Mouse (Mus musculus) cerebellum, postnatal 10 days (tissue): ENCODE data around the gene Syce3.

Source experiments
- DNase-seq, 2 experiments: peaks; one replicate each; pipeline ENCODE4 v3.0.0; 2021; ENCODE audit warnings: mixed read lengths in 2 of 2

The Syce3 gene

DNA sequence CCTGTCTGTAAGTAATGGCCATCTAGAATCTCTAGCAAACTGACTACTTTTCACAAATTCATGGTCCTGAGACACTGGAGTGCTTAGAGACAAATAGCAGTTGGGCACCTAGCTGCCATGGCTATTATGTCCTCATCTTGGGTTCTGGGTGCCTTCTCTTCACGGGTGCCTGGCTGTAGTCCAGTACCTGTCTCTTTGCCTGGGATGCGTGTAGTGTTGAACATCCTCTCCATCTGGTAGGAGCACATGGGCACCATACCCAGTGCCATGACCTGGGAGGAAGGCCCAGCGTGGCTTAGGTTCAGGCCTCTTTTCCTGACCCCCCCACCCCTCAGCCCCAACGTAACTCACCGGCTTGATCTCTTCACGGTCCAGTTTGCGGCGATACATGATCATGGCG lies 11.6 kb upstream of the Syce3 start:
- DNase-seq: no peak

DNA sequence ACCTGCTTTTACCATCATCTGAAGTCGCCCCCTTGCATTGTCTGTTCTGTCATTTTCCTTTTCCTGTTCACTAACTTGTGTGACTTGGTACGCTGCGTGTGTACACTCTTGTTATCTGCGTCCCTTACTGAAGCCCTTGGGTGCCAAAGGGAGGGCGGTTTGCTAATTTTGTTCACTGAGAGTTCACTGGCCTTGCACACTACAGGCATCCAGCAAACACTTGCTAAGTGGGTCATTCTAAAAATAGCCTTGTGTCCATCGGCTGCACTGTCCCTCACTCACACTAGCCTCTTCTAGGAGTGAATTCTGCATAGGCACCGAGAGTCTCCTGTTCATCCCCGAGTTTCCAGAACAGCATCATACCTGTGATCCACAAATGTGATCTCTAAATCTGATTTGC lies 5.0 kb upstream of the Syce3 start:
- no peak for DNase-seq

DNA sequence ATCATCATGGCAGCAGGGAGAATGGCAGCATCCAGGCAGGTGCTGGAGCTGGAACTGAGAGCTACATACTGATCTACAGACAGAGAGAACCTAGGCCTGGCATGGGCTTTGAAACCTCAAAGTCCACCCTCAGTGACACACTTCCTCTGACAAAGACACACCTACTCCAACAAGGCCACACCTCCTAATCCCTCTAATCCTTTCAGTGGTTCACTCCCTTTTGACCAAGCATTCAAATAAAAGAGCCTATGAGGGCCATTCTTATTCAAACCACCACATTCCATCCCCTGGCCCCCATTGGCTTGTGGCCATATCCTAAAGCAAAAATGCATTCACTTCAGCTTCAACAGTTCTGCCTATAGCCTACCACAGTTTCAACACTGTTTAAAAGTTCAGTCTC lies 3.6 kb downstream of the Syce3 start:
- no peak for DNase-seq

DNA sequence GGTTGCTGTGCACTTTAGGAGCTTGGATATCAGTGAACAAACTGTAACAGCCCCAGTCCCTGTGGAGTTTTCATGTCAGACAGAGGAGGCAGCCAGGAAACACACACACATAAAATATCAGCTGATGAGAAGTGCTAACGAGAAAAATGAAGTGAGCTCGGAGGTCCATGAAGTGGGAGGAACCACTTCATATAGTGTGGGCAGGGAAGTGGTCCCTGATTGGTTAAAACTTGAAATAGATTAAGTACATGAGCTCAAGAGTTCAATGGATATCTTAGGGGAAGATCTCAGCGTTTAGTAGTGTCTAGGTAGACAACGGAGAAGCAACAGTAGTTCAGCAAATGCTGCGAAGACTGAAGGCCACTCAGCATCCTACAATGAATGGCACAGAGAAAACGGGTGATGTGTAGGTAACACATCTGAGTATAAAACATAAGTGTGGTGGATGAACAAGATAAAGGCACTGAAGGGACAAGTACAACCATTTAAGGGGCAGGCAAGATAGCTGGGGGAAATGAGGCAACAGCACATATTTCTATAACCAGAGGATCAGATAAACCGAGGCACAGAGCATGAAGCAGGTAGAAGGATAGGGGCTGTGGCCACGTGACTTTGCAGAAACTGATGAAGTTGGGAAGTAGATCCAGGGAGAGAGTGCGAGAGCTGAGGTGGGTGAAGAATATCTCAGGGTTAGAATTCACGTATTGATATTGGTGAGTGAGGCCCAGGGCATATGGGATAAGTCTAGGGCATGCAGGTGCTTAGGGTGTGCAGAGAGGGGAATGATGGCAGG lies 5.3 kb downstream of the Syce3 start:
- DNase-seq: no peak

DNA sequence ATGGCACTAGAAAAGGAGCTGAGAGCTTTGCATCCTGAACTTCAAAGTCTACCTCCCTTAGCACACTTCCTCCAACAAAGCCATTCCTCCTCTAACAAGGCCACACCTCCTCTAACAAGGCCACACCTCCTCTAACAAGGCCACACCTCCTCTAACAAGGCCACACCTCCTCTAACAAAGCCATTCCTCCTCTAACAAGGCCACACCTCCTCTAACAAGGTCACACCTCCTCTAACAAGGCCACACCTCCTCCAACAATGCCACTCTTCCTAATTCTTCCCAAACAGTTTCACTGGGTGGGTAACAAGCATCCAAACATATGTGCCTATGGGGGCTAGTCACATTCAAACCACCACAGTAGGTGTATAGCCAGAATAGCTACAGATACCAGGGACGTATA lies 7.8 kb downstream of the Syce3 start:
- DNase-seq: no peak

DNA sequence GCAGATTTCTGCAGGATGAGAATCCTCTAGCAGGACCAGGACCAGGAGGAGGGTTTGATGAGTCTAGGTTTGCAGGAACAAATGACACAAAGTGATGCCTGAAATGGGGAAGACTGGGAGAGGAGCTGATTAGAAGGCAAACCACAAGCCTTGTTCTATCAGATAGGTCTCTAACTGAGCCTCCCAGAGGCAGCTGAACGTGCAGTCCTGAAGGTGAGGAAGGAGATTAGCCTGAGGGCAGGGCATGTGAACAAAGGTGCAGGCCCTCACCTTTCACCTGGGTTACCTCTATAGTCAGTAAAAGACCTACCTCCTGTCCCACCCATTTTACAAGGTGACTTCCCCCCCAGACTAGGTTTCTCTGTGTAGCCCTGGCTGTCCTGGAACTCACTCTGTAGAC lies 10.6 kb downstream of the Syce3 start:
- no peak for DNase-seq

DNA sequence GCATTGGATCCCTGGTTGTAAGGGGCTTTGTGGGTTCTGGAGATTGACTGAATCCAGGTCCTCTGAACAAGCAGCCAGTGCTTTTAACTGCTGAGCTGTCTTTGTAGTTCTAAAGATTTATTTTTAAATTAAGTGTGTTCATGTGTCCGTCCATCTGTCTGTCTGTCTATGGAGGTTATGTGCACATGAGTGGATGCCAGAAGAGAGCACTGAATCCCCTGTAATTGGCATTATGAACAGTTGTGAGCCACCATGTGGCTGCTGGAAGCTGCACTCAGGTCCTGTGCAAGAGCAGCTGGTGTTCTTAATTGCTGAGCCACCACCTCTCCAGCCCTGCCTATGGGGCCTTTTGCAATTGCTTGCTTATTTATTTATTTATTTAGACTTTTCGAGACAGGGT lies 12.2 kb downstream of the Syce3 start:
- peak; percentile 65 to 68 for DNase-seq

DNA sequence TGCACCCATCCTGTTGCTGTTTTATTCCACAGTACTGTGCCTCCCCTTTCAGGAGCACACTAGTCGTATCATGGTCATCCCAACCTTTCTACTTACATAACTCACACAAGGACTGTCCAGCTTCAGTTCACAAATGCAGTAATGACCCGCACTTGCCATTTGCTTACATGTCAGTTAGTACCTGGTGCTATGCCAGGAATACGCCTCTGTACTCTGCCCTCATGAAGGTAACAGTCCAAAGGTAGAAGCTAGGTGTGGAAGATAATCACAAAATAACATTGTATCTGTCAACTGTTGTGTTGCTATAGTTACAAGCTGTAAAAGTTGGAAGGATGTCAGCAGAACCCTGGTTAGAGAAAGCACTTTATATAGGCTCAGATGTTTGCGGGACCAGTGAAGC lies 13.4 kb downstream of the Syce3 start:
- peak in 1 of 2 experiments; percentile 10 for DNase-seq

DNA sequence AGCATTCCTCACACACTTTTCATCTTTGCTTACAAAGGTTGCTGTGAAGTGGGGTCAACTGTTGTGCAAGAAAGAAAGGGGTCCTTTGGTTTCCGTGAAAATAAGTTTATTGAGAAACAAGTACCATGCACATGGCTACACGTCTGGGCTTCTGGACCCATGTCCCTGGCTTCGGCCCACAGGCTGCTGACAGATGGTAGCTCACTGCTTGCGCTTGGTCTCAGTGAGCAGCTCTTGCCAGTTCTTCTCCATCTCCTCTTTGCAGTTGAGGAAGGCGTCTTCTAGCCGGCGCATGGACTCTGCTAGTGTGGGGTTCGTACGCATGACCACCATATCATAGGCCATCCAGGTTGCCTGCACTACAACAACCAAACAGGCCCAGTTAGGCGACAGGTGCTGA lies 20.2 kb downstream of the Syce3 start:
- peak in 1 of 2 experiments; percentile 73 for DNase-seq

DNA sequence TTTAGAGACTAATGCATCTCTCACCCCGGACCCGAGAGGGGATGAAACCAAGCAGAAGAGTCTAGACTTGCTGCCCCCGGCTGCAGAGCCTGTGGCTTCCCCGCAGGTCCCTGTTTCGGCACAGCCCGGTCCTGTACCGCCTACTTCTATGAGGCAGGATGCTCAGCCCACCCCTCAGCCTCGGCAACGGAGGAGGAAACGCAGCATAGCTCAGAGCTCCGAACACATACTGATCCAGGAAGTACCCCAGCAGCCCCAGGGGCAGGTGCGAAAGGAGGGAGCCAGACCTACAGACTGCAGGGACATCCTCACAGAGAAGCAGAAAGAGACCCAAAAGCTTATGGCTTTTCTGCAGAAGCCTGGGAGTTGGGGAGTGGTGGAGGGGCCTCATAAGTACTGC lies 23.2 kb downstream of the Syce3 start:
- DNase-seq: no peak

DNA sequence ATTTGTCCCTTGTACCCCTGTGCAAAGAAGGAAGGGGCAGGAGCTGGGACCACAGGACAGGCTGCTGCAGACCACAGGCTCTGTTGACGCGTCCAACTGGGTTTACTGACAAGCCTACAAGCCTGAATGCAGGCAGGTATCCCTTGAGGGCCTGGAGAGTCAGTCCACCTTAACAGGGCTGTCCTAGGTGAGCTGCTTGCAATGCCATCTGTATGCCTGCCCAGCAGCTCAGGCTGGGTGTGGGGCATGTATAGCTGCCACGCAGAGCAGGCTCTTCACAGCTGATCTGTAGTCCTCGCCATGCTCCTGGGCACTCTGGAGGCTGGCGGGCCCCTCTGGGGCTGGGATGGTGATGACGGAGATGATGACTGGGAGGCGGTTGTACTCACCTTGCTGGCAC lies 25.7 kb downstream of the Syce3 start, which contains the start of gene Klhdc7b:
Gene Klhdc7b, plus strand, starts transcription at position 301 of the 400 bp plus-strand sequence.
- DNase-seq: no peak

DNA sequence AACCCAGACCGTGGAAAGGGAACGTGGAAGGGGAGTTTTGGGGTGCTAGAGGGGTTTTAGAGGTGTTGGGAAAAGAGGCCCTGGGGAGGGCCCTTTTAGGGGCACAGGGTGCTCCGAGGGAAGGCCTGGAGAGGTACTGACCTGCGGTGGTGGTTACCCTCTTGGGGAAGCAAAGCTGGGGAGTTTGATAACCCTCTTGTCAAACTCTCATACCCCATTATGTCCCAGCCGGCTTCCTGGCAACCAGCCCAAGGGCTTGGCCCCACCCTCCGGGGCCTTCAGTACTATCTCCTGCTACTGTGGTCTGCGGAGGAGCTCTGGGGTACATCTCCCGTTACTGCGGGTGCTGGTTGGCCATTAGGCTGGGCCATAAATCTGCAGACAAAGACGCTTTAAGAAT lies 30.9 kb downstream of the Syce3 start:
- DNase-seq: peak; percentile 68 to 70

DNA sequence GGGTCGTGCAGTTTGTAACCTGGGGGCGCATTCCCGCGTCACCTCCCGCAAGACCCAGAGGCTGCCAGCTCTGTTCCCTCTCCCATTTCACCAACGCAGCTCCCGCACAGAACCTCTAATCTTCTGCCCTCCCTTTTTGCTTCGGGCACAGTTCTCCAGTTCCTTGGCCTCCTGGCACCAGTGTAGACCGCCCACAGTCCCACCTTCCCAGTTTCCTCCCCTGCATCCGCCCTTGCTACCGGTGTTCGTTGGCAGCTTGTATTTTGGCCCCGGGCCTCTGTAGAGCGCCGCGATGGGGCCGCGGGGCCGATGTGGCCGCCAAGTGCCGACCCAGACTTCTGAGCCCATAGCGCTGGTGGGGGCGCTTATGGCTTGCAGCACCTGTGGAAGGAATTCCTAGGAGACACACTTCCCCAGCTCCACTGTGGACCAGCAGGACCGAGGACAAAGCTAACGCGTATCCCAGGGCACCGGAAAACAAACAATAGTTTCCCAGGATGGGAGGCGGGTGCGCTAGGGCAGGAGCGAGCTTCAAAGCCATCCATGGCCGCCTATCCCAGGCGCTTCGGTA lies 31.4 kb downstream of the Syce3 start, which contains the start of gene Odf3b:
Gene Odf3b, minus strand, starts transcription at position 452 of the 571 bp plus-strand sequence.
- peak; percentile 72 to 76 for DNase-seq

DNA sequence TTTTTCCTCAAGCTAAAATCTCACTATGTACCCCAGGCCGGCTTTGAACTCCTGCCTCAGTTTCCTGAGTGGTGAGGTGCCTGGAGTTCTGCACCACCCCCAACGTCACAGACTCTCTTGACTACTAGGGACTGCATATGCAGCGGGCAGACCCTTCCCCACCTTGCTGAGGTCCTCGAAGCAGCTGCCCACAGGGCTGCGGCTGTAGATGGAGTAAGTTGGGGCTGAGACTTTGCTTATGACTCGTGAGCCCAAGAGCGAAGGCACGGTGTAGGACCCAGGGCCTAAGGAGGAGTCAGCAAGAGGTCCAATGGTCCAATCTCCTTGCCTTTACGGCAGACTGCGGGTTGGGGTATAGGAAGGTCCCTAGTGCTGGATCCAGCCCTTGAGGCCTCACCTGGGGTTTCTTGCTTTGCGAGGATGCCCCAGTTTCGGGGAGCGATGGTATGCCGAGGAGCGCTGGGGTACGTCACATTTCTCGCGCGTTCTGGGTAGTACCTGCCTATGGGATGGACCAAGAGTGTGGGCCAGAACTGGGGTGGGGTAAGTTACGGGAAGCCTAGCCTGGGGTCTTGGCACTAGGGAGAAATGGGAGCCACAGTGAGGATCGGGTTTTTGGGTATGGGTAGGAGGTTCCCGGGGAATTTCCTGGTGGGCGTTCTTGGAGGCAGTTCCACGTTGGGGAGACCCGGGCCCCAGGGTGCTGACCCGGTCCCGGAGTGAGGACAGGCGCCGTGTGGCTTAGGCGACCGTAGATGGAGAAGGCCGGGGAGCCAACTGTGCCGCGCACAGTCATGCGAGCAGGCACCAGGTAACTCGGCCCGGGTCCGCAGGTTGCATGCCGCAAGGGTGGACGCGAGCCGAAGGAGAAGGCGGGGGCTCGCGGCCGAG lies 32.1 kb downstream of the Syce3 start:
- no peak for DNase-seq

DNA sequence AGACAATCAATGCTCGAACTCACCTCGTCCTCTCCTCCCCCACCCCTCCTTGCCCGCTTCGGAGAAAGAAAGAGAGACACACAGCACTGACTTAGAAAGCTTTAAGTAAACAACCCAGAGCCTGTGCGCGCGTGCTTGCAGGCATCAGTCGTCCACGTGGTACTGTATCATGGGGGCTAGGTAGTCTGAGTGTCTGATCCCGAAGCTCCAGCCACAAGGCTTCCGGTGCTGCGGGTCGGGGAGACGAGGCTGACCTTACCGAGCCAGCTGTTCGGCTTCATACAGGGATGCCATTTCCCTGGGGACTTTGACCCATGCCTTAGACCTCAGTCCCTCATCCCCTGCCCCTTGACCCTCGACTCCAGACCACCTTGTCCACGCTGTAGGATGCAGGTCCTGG lies 32.9 kb downstream of the Syce3 start:
- no peak for DNase-seq

DNA sequence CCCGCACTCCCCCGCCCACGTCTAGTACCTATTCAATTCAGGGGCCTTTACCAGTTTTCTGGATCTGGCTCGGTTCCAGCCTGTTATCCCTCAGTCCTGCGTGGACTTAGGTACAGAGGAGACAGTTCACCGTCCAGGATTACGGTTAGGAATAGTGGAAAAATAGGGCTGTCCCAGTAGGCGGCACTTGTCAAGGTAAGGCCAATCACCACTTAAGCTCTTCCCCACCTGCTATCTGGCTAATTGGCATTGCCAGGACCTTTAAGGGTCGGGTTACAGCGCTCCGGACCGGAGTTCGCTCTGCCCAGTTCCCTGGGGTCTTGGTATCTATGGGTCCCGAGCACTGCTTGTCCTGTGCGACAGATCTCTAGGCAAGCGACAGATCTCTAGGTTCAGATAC lies 33.3 kb downstream of the Syce3 start, which contains the start of gene Tymp:
Gene Tymp, minus strand, starts transcription at position 83 of the 400 bp plus-strand sequence.
- DNase-seq: no peak

DNA sequence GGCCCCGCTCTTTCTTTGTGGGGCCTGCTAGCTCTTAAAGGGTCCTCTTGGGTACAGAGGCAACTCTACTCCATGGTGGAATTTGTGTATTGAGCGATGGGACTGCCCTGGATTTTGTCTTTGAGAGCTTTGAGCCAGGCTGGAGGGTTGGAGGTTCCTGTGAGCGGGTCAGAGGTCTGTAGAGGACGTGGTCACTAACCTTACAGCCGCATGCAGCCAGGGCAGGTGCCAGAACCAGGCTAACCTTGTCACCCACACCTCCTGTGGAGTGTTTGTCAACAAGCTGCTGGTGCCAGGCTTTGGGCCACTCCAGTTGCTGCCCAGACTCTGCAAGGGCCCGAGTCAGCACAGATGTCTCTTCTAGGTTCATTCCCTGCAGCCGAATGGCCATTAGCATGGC lies 34.3 kb downstream of the Syce3 start:
- DNase-seq: no peak

DNA sequence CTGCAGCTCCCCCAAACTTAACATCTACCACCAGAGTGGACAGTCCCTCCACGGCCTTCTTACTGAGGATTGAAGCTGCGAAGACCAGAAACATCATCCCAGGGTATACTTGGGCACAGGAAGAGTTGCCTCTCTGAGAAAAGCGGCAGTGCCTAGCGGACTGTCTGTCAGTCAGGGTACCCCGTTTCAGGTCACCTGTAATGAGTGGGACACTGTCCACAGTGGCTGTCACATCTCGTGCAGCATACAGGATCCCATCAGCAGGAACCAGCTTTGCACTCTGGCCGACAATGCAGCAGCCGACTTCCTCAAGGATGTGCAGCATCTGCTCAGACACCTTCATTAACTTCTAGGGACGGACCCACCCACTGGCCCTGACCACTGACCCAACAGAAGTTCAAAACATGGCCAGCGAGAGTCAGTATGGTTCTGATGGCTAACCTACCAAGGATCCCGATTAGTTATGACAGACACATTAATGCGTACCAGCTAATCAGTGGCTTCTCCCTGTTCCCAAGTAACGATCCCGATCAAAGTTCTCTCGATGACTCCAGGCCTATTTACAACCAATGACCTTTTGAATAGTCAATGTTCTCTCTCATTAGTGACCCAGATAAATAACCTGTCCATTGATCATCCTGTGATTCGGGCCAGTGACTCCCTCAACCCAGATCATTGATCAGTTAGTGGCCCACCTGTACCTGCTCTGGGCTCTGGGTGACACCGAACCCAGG lies 35.3 kb downstream of the Syce3 start:
- no peak for DNase-seq

DNA sequence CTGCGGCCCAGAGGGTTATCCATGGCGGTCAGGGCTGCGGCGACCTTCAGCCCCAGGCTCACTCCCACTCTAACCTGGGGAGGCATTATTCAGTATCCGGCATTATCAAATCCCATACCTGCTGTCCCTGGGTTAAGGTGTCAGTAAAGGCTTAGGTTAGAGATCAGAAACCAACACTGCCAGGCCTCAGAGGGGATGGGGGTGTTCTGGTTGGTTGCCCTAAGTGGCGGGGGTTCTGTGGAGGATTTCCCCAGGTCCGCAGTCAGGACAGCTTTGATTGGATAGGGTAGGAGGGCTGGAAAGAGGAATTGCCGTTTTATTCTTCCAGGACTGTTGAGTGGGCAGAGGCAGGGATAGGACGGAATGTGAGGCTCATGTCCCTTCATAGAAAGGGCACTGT lies 36.0 kb downstream of the Syce3 start:
- DNase-seq: no peak

DNA sequence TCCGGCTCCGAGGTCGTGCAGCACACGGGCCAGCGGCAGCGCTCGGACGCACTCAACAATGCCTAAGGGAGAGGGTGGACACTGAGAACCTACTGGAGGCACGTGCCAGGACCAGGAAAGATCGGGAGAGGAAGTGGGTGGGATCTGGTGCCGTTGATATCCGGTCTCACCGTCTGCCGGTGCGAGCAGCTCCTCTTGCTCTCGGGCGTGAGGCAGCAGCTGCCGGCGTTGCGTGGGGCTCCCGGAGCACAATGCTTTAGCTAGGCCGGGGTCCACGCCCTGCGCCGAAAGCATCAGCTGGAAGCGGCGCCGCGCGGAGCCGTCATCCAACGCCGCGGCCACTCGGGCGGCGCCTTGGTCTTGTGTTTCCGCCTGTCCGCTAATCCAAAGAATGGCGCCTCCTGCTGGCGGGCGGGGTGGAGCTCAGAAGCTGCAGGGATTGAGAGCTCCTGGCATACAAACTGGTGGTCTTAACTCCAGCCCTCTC lies 36.5 kb downstream of the Syce3 start, which contains the start of gene Sco2:
Gene Sco2, minus strand, starts transcription at position 85 of the 487 bp plus-strand sequence.
- DNase-seq: peak; percentile 99 to 100

DNA sequence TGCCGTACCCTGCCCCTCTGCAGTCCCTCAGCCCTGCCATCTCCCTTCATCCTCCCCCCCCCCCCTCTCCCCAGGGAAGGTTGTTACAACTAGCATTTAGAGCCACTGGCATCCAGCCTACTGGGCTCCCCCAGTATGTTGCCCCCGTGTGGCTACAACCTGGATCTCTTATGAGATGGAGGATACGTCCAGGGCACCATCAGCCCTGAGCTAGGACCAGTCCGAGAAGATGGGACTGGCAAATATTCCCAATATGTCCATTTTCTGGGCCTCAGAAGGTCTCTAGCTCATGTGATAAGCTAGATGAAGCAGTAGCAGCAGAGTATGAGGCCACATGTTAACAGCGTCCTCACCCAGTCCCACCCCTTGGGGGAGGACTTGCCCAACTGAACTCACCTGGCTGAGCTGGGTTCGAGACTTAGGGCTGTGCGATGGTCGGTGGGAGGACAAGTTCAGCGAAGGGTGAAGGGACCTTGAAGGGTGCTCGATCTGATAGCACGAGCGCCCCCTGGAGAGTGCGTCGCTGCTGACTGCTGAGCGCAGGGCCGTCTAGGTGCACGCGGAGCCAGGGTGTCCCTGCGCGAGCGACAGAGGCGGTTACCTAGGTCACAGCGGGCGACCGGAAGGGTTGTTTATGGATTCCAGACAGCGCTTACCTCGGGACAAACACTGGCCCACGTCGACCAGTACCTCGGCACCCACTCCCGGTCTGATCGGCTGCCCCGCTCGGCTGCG lies 37.1 kb downstream of the Syce3 start:
- DNase-seq: peak; percentile 89

DNA sequence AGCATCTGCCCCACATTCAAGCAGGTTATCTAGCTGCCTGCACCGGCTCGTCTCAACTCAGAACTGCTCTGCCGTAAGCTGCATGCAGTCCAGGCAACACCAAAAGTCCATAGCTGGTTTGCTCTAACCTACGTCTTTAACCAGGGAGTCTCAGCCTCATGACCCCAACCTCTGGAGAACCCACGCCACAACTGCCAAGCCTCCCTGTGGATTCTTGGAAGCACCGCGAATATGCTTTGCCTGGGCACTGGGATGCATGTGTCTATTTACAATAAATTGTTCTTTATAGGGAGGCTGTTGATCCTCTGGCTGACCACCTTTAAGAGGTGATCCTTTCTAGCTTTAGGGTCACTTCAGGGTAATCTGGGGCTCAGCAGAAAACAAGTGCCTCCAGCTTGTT lies 37.8 kb downstream of the Syce3 start:
- peak in 1 of 2 experiments; percentile 44 for DNase-seq
